Mouse (Mus musculus) right cerebral cortex, postnatal 36 days (tissue): Measurements from ENCODE around the gene Efcab1.

Source experiments
- DNase-seq, 2 experiments: peaks; one replicate each; pipeline ENCODE4 v3.0.0; 2022; ENCODE audit warnings: low spot score in 2 of 2, mixed read lengths in 1 of 2

The Efcab1 gene

DNA sequence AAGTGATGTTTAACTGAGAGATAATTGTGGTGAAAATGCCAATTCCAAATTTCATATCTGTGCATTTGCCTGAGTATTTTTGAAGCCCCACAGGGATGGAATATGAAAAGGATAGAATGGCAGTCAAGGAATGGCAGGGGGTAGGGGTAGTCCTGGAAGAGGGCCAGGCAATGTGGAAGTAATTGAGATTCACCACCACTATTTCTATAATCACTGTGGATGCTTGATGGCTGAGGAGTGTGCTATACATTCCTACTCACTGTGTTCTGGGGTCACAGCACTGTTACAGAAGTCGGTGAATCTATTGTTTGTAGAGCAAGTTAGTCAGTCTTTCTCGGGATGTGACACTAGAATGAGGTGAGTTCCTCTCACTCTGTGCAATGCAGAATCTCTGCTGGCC lies 108.3 kb downstream of the Efcab1 start:
- DNase-seq, result no peak
